Mouse (Mus musculus) right cerebral cortex, postnatal 10 days (tissue): ENCODE data around the gene Ms4a10.

ENCODE experiments used
- DNase-seq, 2 experiments: peaks; one replicate each; pipeline ENCODE4 v3.0.0; 2021; ENCODE audit warnings: low spot score in 2 of 2

Ms4a10 gene

GRCm38 (mm10) chr19:10959085-10959977, 15.1 kb downstream of the Ms4a10 start:
- DNase-seq, result peak in 1 of 2 experiments; percentile 45

- peak; percentile 68 to 71 for DNase-seq
Measured at GRCm38 (mm10) chr19:10952021-10952939, 22.2 kb downstream of the Ms4a10 start.

- no peak for DNase-seq
Measured at GRCm38 (mm10) chr19:10949558-10949957, 24.9 kb downstream of the Ms4a10 start.

GRCm38 (mm10) chr19:10949112-10949511, 25.4 kb downstream of the Ms4a10 start, which contains the start of gene Ccdc86:
Ccdc86 (minus strand) TSS chr19:10949266.
- peak; percentile 98 for DNase-seq

- no peak for DNase-seq
Measured at GRCm38 (mm10) chr19:10948416-10948815, 26.1 kb downstream of the Ms4a10 start.

GRCm38 (mm10) chr19:10947219-10947618, 27.3 kb downstream of the Ms4a10 start:
- DNase-seq, result no peak

- no peak for DNase-seq
Measured at GRCm38 (mm10) chr19:10946506-10946905, 28.0 kb downstream of the Ms4a10 start.

GRCm38 (mm10) chr19:10943955-10944354, 30.5 kb downstream of the Ms4a10 start:
- DNase-seq, result no peak

GRCm38 (mm10) chr19:10940801-10941457, 33.5 kb downstream of the Ms4a10 start:
- peak; percentile 55 to 60 for DNase-seq

GRCm38 (mm10) chr19:10940097-10940800, 34.2 kb downstream of the Ms4a10 start:
- DNase-seq, result peak; percentile 80 to 82

- no peak for DNase-seq
Measured at GRCm38 (mm10) chr19:10938771-10939170, 35.7 kb downstream of the Ms4a10 start.

- DNase-seq, result no peak
Measured at GRCm38 (mm10) chr19:10937110-10937563, 37.3 kb downstream of the Ms4a10 start, which contains the start of gene Ptgdr2. Ptgdr2 (plus strand) TSS chr19:10937160.

GRCm38 (mm10) chr19:10936077-10936476, 38.4 kb downstream of the Ms4a10 start:
- no peak for DNase-seq

- DNase-seq, result peak; percentile 56 to 59
Measured at GRCm38 (mm10) chr19:10935029-10935428, 39.4 kb downstream of the Ms4a10 start.

GRCm38 (mm10) chr19:10930641-10931040, 43.8 kb downstream of the Ms4a10 start:
- DNase-seq, result no peak

- no peak for DNase-seq
Measured at GRCm38 (mm10) chr19:10926666-10927065, 47.8 kb downstream of the Ms4a10 start.

- DNase-seq, result no peak
Measured at GRCm38 (mm10) chr19:10926123-10926621, 48.3 kb downstream of the Ms4a10 start.

GRCm38 (mm10) chr19:10924220-10924619, 50.2 kb downstream of the Ms4a10 start:
- DNase-seq, result no peak

- no peak for DNase-seq
Measured at GRCm38 (mm10) chr19:10921058-10921457, 53.4 kb downstream of the Ms4a10 start.

- DNase-seq, result no peak
Measured at GRCm38 (mm10) chr19:10920532-10920931, 53.9 kb downstream of the Ms4a10 start, which contains the start of gene Zp1. Zp1 (minus strand) TSS chr19:10920632.
